Mouse (Mus musculus): ENCODE results near the gene Rpp40. TPM values are rescaled to one million over a fixed set of nuclear protein-coding genes. Genes with fewer than 3 reads are reported as not detected.

Rpp40 gene
- total and polyA plus RNA-seq, 3 experiments: 44.6 to 77.4 (median 63.5) TPM

DNA sequence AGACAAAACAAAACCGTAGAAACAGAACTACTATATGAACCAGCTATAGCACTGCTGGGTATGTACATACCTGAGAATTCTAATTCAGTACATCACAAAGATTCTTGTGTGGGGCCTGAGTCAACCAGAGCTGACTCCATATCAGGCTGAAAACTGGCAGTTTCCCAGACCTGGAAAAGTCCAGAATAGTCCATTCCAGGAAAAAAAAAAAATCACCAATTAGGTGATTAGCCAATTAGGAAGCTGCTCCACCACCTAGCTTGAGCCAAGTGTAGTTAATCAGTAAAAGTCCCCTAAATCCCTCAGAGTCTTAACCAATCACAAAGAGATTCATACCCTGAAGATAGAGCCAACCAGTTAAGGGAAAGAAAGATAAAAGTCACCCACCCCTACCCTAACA lies 5.3 kb upstream of the Rpp40 start:
- Histone ChIP-seq H3K4me3 (replicated peaks in 1 of 3; ENCODE audit: low read depth in 2 of 3, low read length in 2 of 3, poor library complexity in 1 of 3) (no peak overlapping the region), H3K9me3 (replicated peaks; ENCODE audit: low read length) (no peaks in the 10 kb centered on the region), H3K27ac (ENCODE audit: insufficient read depth, low read depth) (no peak overlapping the region), H3K4me1 (ENCODE audit: control insufficient read depth in 1 of 2, insufficient read depth in 2 of 2) (peaks cover 0 to 3% of the 10 kb centered on the region in 2 experiments; a peak in 1 of 4 replicates), H3K27me3 (replicated peaks) (no peaks in the 10 kb centered on the region), H3K36me3 (replicated peaks in 1 of 2; ENCODE audit: control insufficient read depth in 1 of 2, insufficient read depth in 1 of 2, low read length in 1 of 2) (no peaks in the 10 kb centered on the region), H3K79me2 (replicated peaks; ENCODE audit: control insufficient read depth, extremely low read depth, insufficient read depth, poor library complexity, severe bottlenecking) (no peaks in the 10 kb centered on the region), H3K9ac (ENCODE audit: insufficient read depth, low read depth) (no peak overlapping the region), H3K4me2 (ENCODE audit: insufficient read depth, low read depth, poor library complexity, severe bottlenecking) (no peak overlapping the region)
- in situ Hi-C loops (cut with MboI; ENCODE audit: low pct_ligation_motif_present, low pct_unique_long_range_greater_than_20kb, low sequenced_read_pairs) (no loop called here), dilution Hi-C loops (cut with MboI; ENCODE audit: extremely low pct_ligation_motif_present, extremely low pct_unique_long_range_greater_than_20kb, low sequenced_read_pairs) (no loop called here)
- no peak for TF ChIP-seq CHD2 (IDR thresholded peaks at IDR 0.05; ENCODE audit: low read length)
- no peak for TF ChIP-seq MYC (IDR thresholded peaks at IDR 0.05; ENCODE audit: low read depth, low read length)
- no peak for TF ChIP-seq MEF2A (IDR thresholded peaks at IDR 0.05; ENCODE audit: borderline replicate concordance, low read depth, low read length)
- no peak for TF ChIP-seq ZKSCAN1 (IDR thresholded peaks at IDR 0.05; ENCODE audit: borderline replicate concordance, low read depth, low read length)
- no peak for TF ChIP-seq TCF12 (IDR thresholded peaks at IDR 0.05; ENCODE audit: low read depth, low read length)
- TF ChIP-seq NELFE (IDR thresholded peaks at IDR 0.05; ENCODE audit: low read depth, low read length): no peak
- no peak for TF ChIP-seq ZMIZ1 (IDR thresholded peaks at IDR 0.05; ENCODE audit: low read depth, low read length)
- no peak for TF ChIP-seq KAT2A (IDR thresholded peaks at IDR 0.05; ENCODE audit: insufficient replicate concordance, low read length)
- no peak for TF ChIP-seq USF1 (IDR thresholded peaks at IDR 0.05; ENCODE audit: low read depth, low read length)
- TF ChIP-seq CTCF (conservative IDR thresholded peaks at IDR 0.05 in 1 of 2, IDR thresholded peaks at IDR 0.05 in 1 of 2; ENCODE audit: low read depth in 2 of 2, low read length in 2 of 2): no peak
- no peak for TF ChIP-seq GABPA (IDR thresholded peaks at IDR 0.05; ENCODE audit: insufficient replicate concordance, low read depth, low read length)
- no peak for TF ChIP-seq POLR2AphosphoS2 (IDR thresholded peaks at IDR 0.05; ENCODE audit: low read depth, low read length)
- no peak for TF ChIP-seq TBP (conservative IDR thresholded peaks at IDR 0.05; ENCODE audit: low read depth, low read length)
- TF ChIP-seq USF2 (conservative IDR thresholded peaks at IDR 0.05; ENCODE audit: low read depth, low read length): no peak
- TF ChIP-seq ZC3H11A (IDR thresholded peaks at IDR 0.05; ENCODE audit: low read depth, low read length): no peak
- no peak for TF ChIP-seq BHLHE40 (IDR thresholded peaks at IDR 0.05; ENCODE audit: low read depth, low read length)
- no peak for DNase-seq (ENCODE audit: extremely low read depth)

DNA sequence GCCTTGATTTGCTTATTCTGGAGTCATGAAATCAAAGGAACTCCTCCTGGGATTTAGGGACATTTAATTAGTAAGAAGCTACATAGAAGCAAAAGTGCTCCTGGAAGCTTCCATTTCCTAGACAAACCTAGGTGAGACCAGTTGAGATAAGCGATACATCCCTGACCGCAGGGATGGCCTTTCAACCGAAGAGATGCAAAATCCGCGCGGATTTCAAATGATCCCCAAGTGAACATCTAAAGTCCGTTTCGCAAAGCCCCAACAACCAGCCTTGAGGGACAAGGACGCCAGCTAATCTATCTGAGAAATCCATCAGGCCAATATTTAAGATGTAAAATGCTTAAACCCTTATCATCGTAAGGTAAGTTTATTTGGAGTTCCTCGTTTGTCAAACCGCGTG lies 781 bp downstream of the Rpp40 start:
- DNase-seq (ENCODE audit: extremely low read depth): peak; percentile 45
- Histone ChIP-seq H3K36me3 (replicated peaks in 1 of 2; ENCODE audit: control insufficient read depth in 1 of 2, insufficient read depth in 1 of 2, low read length in 1 of 2) (peaks cover 0 to 31% of the 10 kb centered on the region in 2 experiments), H3K9ac (ENCODE audit: insufficient read depth, low read depth) (peak overlapping the region; percentile 54), H3K27me3 (replicated peaks) (no peaks in the 10 kb centered on the region), H3K4me2 (ENCODE audit: insufficient read depth, low read depth, poor library complexity, severe bottlenecking) (peak overlapping the region; percentile 85; the same call in 1 of the 2 replicates), H3K4me1 (ENCODE audit: control insufficient read depth in 1 of 2, insufficient read depth in 2 of 2) (peaks cover 6 to 9% of the 10 kb centered on the region in 2 experiments), H3K9me3 (replicated peaks; ENCODE audit: low read length) (no peaks in the 10 kb centered on the region), H3K27ac (ENCODE audit: insufficient read depth, low read depth) (no peak overlapping the region), H3K4me3 (replicated peaks in 1 of 3; ENCODE audit: low read depth in 2 of 3, low read length in 2 of 3, poor library complexity in 1 of 3) (peak overlapping the region; percentile 58 to 76 (median 76)), H3K79me2 (replicated peaks; ENCODE audit: control insufficient read depth, extremely low read depth, insufficient read depth, poor library complexity, severe bottlenecking) (no peaks in the 10 kb centered on the region)
- dilution Hi-C loops (cut with MboI; ENCODE audit: extremely low pct_ligation_motif_present, extremely low pct_unique_long_range_greater_than_20kb, low sequenced_read_pairs): no loop called here
- TF ChIP-seq E2F4 (IDR thresholded peaks at IDR 0.05; ENCODE audit: insufficient replicate concordance, low read depth, low read length) (0 out of 2 replicates have a peak, but pooled peaks have one; percentile 52), POLR2A (IDR thresholded peaks at IDR 0.05; ENCODE audit: low read depth, low read length) (no peak), MEF2A (IDR thresholded peaks at IDR 0.05; ENCODE audit: borderline replicate concordance, low read depth, low read length) (no peak), USF2 (conservative IDR thresholded peaks at IDR 0.05; ENCODE audit: low read depth, low read length) (no peak), ZMIZ1 (IDR thresholded peaks at IDR 0.05; ENCODE audit: low read depth, low read length) (no peak), SMC3 (IDR thresholded peaks at IDR 0.05; ENCODE audit: low read depth, low read length) (no peak), HCFC1 (IDR thresholded peaks at IDR 0.05; ENCODE audit: low read depth, low read length) (no peak), JUN (IDR thresholded peaks at IDR 0.05; ENCODE audit: insufficient read depth, low read depth, low read length) (no peak)
- in situ Hi-C loops (cut with MboI; ENCODE audit: low pct_ligation_motif_present, low pct_unique_long_range_greater_than_20kb, low sequenced_read_pairs): no loop called here
